Mouse (Mus musculus): ENCODE data around the gene Cdk5.

- no peak for TF ChIP-seq POLR2A (IDR thresholded peaks at IDR 0.05; ENCODE audit: extremely low read depth, insufficient read depth, low read length)
- no peak for TF ChIP-seq CTCF (IDR thresholded peaks at IDR 0.05; ENCODE audit: low read depth, low read length)
These were observed 5.3 kb upstream of the Cdk5 start for GRCm38 (mm10) chr5:24428596-24428995.

Measured in liver, adult 2 months (tissue).